Mouse (Mus musculus) small intestine, adult 2 months (tissue): Measurements from ENCODE around the gene Aebp2. TPM values are rescaled to one million over a fixed set of nuclear protein-coding genes. Genes with fewer than 3 reads are reported as not detected.

Experiments used
- H3K27ac ChIP-seq: fragments of 200-500 bp; 2 replicates; pipeline ENCODE4 v1.5.1; 2012; ENCODE audit warnings: low read depth, low read length, control low read depth, inconsistent platforms; ENCODE audit not compliant: insufficient read depth
- H3K27me3 ChIP-seq: fragments of 200-500 bp; 2 replicates; pipeline ENCODE4 v1.6.1; 2012; ENCODE audit warnings: mild to moderate bottlenecking, moderate library complexity, low read length, inconsistent platforms; ENCODE audit not compliant: control insufficient read depth, insufficient read depth
- H3K36me3 ChIP-seq: fragments of 200-500 bp; 2 replicates; pipeline ENCODE4 v1.6.1; 2012; ENCODE audit warnings: mild to moderate bottlenecking, low read length, control low read depth, inconsistent platforms; ENCODE audit not compliant: control insufficient read depth, insufficient read depth
- H3K4me1 ChIP-seq: fragments of 200-500 bp; 2 replicates; pipeline ENCODE4 v1.6.1; 2012; ENCODE audit warnings: low read length, inconsistent platforms, mixed read lengths; ENCODE audit not compliant: control insufficient read depth, insufficient read depth, insufficient read length
- H3K4me3 ChIP-seq: fragments of 200-500 bp; 2 replicates; pipeline ENCODE4 v1.5.1; 2012; ENCODE audit warnings: low read depth, mild to moderate bottlenecking, control low read depth, inconsistent platforms, low read length, moderate library complexity
- CTCF ChIP-seq: fragments of 200-500 bp; IDR thresholded peaks from 2 replicates; pipeline ENCODE4 v1.5.1; 2012; ENCODE audit warnings: low read depth, mild to moderate bottlenecking, control low read depth, inconsistent platforms, low read length, moderate library complexity, mixed read lengths; ENCODE audit not compliant: insufficient replicate concordance, insufficient read length; ENCODE audit errors: extremely low read depth
- POLR2A ChIP-seq: fragments of 200-500 bp; IDR thresholded peaks from 2 replicates; pipeline ENCODE4 v1.6.1; 2012; ENCODE audit warnings: low read depth, mild to moderate bottlenecking, control low read depth, inconsistent platforms, low read length, moderate library complexity
- WGBS: fragments of 180-500 bp; shearing (Covaris S2); methylation state at CpG from one replicate; pipeline ENCODE4 v1.1.7; 2018; 5-methylcytosine and 5-hydroxymethylcytosine counted together
- polyA plus RNA-seq: library from polyadenylated mRNA; depleted of rRNA; stranded (reverse); fragments of >200 nt; gene quantifications from 2 replicates; pipeline ENCODE4 v1.2.3, GENCODE M21; 2012

Aebp2 gene
- polyA plus RNA-seq, 1 experiment = 28.4 TPM

DNA sequence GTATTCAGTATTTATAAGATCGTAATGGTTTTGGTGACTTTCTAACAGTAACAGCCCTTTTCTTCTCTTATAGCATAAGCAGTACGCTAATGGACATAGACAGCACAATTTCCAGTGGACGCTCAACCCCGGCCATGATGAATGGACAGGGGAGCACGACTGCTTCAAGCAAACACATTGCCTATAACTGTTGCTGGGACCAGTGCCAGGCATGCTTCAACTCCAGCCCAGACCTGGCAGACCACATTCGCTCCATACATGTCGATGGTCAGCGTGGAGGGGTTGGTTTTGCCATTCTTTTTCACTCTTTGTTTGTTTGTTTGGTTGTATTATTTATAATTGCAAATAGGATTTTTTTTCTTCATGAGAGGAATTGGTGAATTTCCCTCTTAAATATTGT lies 11.2 kb downstream of the Aebp2 start:
- peaks cover 2% of the 10 kb centered on the region; the same call in 1 of the 2 replicates for H3K4me1 ChIP-seq
- no peaks in the 10 kb centered on the region for H3K27me3 ChIP-seq
- H3K36me3 ChIP-seq = peaks cover 18% of the 10 kb centered on the region
- H3K27ac ChIP-seq = no peak overlapping the region
- whole genome bisulfite sequencing = 81% methylated on average over 8 of the region's 8 CpGs
- TF ChIP-seq POLR2A = no peak
- TF ChIP-seq CTCF = no peak
- H3K4me3 ChIP-seq = no peak overlapping the region

GRCm38 (mm10) chr6:140636290-140636689 lies 13.8 kb downstream of the Aebp2 start:
- peaks cover 33% of the 10 kb centered on the region for H3K36me3 ChIP-seq
- H3K4me1 ChIP-seq = peaks cover 1% of the 10 kb centered on the region; the same call in 1 of the 2 replicates
- no peak overlapping the region for H3K27ac ChIP-seq
- no peak overlapping the region for H3K4me3 ChIP-seq
- no peak for TF ChIP-seq POLR2A
- no peak for TF ChIP-seq CTCF
- WGBS = 93% methylated on average over 4 of the region's 4 CpGs
- no peaks in the 10 kb centered on the region for H3K27me3 ChIP-seq

GRCm38 (mm10) chr6:140642010-140642409 lies 19.5 kb downstream of the Aebp2 start:
- WGBS = 93% methylated on average over 7 of the region's 7 CpGs
- peaks cover 52% of the 10 kb centered on the region for H3K36me3 ChIP-seq
- H3K4me3 ChIP-seq = no peak overlapping the region
- no peak overlapping the region for H3K27ac ChIP-seq
- H3K4me1 ChIP-seq = peaks cover 3% of the 10 kb centered on the region; the same call in 1 of the 2 replicates
- TF ChIP-seq POLR2A = no peak
- no peak for TF ChIP-seq CTCF
- no peaks in the 10 kb centered on the region for H3K27me3 ChIP-seq

GRCm38 (mm10) chr6:140642655-140643054 lies 20.2 kb downstream of the Aebp2 start:
- peaks cover 3% of the 10 kb centered on the region for H3K4me1 ChIP-seq
- H3K27me3 ChIP-seq = no peaks in the 10 kb centered on the region
- 66% methylated on average over 12 of the region's 12 CpGs for WGBS
- H3K27ac ChIP-seq = no peak overlapping the region
- no peak overlapping the region for H3K4me3 ChIP-seq
- peaks cover 51% of the 10 kb centered on the region for H3K36me3 ChIP-seq
- TF ChIP-seq POLR2A = no peak
- TF ChIP-seq CTCF = no peak

DNA sequence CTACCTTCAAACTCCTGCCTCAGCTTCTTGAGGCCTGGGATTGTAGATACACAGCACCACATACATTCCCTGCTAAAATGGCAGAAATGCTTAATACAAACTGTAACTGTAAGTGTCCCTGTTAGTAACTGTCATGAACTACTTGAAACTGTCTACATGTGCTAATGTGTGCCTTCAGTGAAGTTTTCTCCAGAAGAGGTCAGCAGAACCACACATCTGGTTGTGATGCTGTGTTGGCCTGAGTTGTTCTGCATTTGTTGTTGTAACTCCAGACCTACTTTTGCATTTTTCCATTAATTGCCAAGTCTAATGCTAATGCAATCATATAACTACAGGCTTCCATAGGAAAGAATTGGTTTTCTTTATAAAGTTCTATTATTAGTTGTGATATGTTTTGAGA lies 23.5 kb downstream of the Aebp2 start:
- no peak overlapping the region for H3K27ac ChIP-seq
- H3K27me3 ChIP-seq = no peaks in the 10 kb centered on the region
- H3K36me3 ChIP-seq = peaks cover 53% of the 10 kb centered on the region
- TF ChIP-seq CTCF = no peak
- TF ChIP-seq POLR2A = no peak
- H3K4me3 ChIP-seq = no peak overlapping the region
- H3K4me1 ChIP-seq = peaks cover 3% of the 10 kb centered on the region

DNA sequence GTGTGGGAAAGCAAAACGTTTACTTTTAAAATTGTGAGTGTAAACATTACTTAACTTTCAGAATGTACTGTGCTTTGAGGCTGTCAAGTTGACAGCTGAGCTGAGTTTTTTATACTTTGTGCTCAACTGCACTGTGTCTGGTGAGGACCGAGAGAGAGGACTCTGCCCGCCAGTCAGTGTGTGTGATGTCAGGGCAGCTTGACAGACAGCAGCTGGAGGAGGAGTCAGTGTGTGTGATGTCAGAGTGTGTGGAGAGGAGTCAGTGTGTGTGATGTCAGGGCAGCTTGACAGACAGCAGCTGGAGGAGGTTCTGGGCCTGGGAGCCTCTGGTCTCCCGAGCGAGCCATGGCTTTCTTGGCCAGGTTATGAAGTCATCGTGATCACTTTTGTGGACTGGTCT lies 24.4 kb downstream of the Aebp2 start:
- 76% methylated on average over 6 of the region's 6 CpGs for WGBS
- H3K36me3 ChIP-seq = peaks cover 49% of the 10 kb centered on the region
- no peak overlapping the region for H3K4me3 ChIP-seq
- TF ChIP-seq POLR2A (no peak), CTCF (no peak)
- no peak overlapping the region for H3K27ac ChIP-seq
- H3K4me1 ChIP-seq = peaks cover 3% of the 10 kb centered on the region
- H3K27me3 ChIP-seq = no peaks in the 10 kb centered on the region

DNA sequence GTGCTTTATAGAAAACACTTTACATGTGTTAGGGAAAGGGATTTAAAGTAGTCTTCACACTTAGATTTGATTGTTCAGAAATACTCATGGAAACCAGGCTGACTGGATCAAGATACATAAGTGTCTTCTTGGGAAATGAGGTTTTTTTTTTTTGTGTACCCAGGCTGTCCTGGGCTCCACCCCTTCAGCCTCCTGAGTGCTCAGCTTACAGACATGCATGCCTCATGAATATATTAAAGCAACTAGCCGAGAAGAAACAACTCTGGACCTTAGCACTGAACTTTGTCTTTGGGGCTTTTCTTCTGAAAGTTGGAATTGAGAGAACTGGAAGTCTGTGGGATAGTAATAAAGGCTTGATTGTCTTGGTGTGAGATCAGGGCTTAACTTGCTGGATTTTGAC lies 27.3 kb downstream of the Aebp2 start:
- no peaks in the 10 kb centered on the region; the same call in 1 of the 2 replicates for H3K4me1 ChIP-seq
- no peak for TF ChIP-seq CTCF
- TF ChIP-seq POLR2A = no peak
- 8% methylated on average over 1 of the region's 1 CpGs for WGBS
- peaks cover 49% of the 10 kb centered on the region for H3K36me3 ChIP-seq
- no peaks in the 10 kb centered on the region for H3K27me3 ChIP-seq
- H3K4me3 ChIP-seq = no peak overlapping the region
- no peak overlapping the region for H3K27ac ChIP-seq
